Mouse (Mus musculus): Measurements from ENCODE around the gene Gm17455.

The Gm17455 gene

GRCm38 (mm10) chr10:60445031-60445593, 45.6 kb downstream of the Gm17455 start:
- H3K27me3 ChIP-seq (ENCODE audit: insufficient read depth, low read length), result 0 out of 2 replicates have a peak, but pooled peaks cover 5% of the 10 kb centered on the region

GRCm38 (mm10) chr10:60447186-60447585, 47.7 kb downstream of the Gm17455 start:
- H3K9me3 ChIP-seq (ENCODE audit: low read length), result no peaks in the 10 kb centered on the region
- H3K36me3 ChIP-seq (ENCODE audit: insufficient read depth, low read length), result no peaks in the 10 kb centered on the region
- 0 out of 2 replicates have a peak, but pooled peaks cover 5% of the 10 kb centered on the region for H3K27me3 ChIP-seq (ENCODE audit: insufficient read depth, low read length)
- no peak overlapping the region for H3K4me3 ChIP-seq (replicated peaks; ENCODE audit: low read length)
- TF ChIP-seq NANOG (IDR thresholded peaks at IDR 0.05; ENCODE audit: borderline replicate concordance, low read length) (no peak), CTCF (conservative IDR thresholded peaks at IDR 0.05; ENCODE audit: low read length) (no peak), POU5F1 (IDR thresholded peaks at IDR 0.05; ENCODE audit: borderline replicate concordance, low read length) (no peak)
- no peaks in the 10 kb centered on the region for H3K4me1 ChIP-seq (replicated peaks; ENCODE audit: low read depth, low read length)

More at GRCm38 (mm10) chr10:60445031-60445593, 45.6 kb downstream of the Gm17455 start:
- no peak overlapping the region for H3K4me3 ChIP-seq (replicated peaks; ENCODE audit: low read length)
- no peaks in the 10 kb centered on the region for H3K36me3 ChIP-seq (ENCODE audit: insufficient read depth, low read length)
- no peaks in the 10 kb centered on the region for H3K4me1 ChIP-seq (replicated peaks; ENCODE audit: low read depth, low read length)
- H3K9me3 ChIP-seq (ENCODE audit: low read length), result no peaks in the 10 kb centered on the region
- TF ChIP-seq NANOG (IDR thresholded peaks at IDR 0.05; ENCODE audit: borderline replicate concordance, low read length), result no peak
- no peak for TF ChIP-seq CTCF (conservative IDR thresholded peaks at IDR 0.05; ENCODE audit: low read length)
- TF ChIP-seq POU5F1 (IDR thresholded peaks at IDR 0.05; ENCODE audit: borderline replicate concordance, low read length), result no peak
